Mouse (Mus musculus): ENCODE measurements around the gene Egfl6. TPM values are rescaled to one million over a fixed set of nuclear protein-coding genes. Genes with fewer than 3 reads are reported as not detected.

Gene Egfl6
- polyA plus RNA-seq (2017; shearing (Covaris generic)), result under 1 TPM in 1 of 2 experiments, not detected in 1; 0.54 TPM

GRCm38 (mm10) chrX:166584947-166585824 lies at the start of gene Egfl6:
Gene Egfl6 (minus strand): TSS chrX:166585720.

GRCm38 (mm10) chrX:166518345-166518744 lies 67.2 kb downstream of the Egfl6 start, which contains the start of gene Tceanc:
Gene Tceanc (minus strand): TSS chrX:166518567.

GRCm38 (mm10) chrX:166479365-166479983 lies 106.0 kb downstream of the Egfl6 start, which contains the start of gene Rab9:
Gene Rab9 (minus strand): TSS chrX:166479867.

Other genes starting within 250 kb of the Egfl6 start
- 10 to 100 TPM; 23.7 to 23.8 TPM for gene Trappc2, start 145.1 kb downstream of the Egfl6 start, polyA plus RNA-seq (2017; shearing (Covaris generic))
- 10 to 100 TPM in 1 of 2 experiments, 1 to 10 TPM in 1; 8.3 to 10.6 TPM for gene Ofd1, start 145.0 kb downstream of the Egfl6 start, polyA plus RNA-seq (2017; shearing (Covaris generic))
- gene Rab9, start 105.9 kb downstream of the Egfl6 start, polyA plus RNA-seq (2017; shearing (Covaris generic)), result 10 to 100 TPM; 27.6 to 31.7 TPM
- 1 to 10 TPM; 6.7 to 8.0 TPM for gene Tceanc, start 67.2 kb downstream of the Egfl6 start, polyA plus RNA-seq (2017; shearing (Covaris generic))